Mouse (Mus musculus) cerebellum, adult 2 months (tissue): ENCODE results near the gene Mafg. TPM values are rescaled to one million over a fixed set of nuclear protein-coding genes. Genes with fewer than 3 reads are reported as not detected.
A peak's percentile ranks its signal among the peaks of the same experiment; 100 is the strongest.

Experiments
- DNase-seq, 2 experiments: peaks; one replicate each; pipeline ENCODE4 v3.0.0; 2021
- H3K27ac ChIP-seq: fragments of 200-500 bp; 2 replicates; pipeline ENCODE4 v1.5.1; 2012; ENCODE audit warnings: low read length, control low read depth, inconsistent platforms; ENCODE audit not compliant: insufficient read depth
- H3K27me3 ChIP-seq: fragments of 200-500 bp; 2 replicates; pipeline ENCODE4 v1.6.1; 2012; ENCODE audit warnings: inconsistent platforms, mild to moderate bottlenecking, low read length, moderate library complexity; ENCODE audit not compliant: control insufficient read depth, insufficient read depth
- H3K4me1 ChIP-seq: fragments of 200-500 bp; 2 replicates; pipeline ENCODE4 v1.6.1; 2011; ENCODE audit warnings: low read length; ENCODE audit not compliant: control insufficient read depth, insufficient read depth
- H3K4me3 ChIP-seq: fragments of 200-500 bp; replicated peaks from 2 replicates; pipeline ENCODE3; 2011; ENCODE audit warnings: mild to moderate bottlenecking, low read depth, low read length, control low read depth; ENCODE audit not compliant: insufficient read depth
- CTCF ChIP-seq: fragments of 200-500 bp; IDR thresholded peaks from 2 replicates; pipeline ENCODE4 v1.5.1; 2011; ENCODE audit warnings: low read depth, mild to moderate bottlenecking, control low read depth, low read length, moderate library complexity, borderline replicate concordance; ENCODE audit not compliant: insufficient read depth
- POLR2A ChIP-seq: fragments of 200-500 bp; IDR thresholded peaks from 2 replicates; pipeline ENCODE4 v1.6.1; 2011; ENCODE audit warnings: low read length, control low read depth, borderline replicate concordance; ENCODE audit not compliant: insufficient read depth
- WGBS: fragments of 180-500 bp; shearing (Covaris S2); methylation state at CpG from one replicate; pipeline ENCODE4 v1.1.7; 2018; 5-methylcytosine and 5-hydroxymethylcytosine counted together
- polyA plus RNA-seq: library from polyadenylated mRNA; depleted of rRNA; stranded (reverse); fragments of >200 nt; gene quantifications from 2 replicates; pipeline ENCODE4 v1.2.3, GENCODE M21; 2012

The Mafg gene
- polyA plus RNA-seq, 1 experiment: 65.3 TPM

DNA sequence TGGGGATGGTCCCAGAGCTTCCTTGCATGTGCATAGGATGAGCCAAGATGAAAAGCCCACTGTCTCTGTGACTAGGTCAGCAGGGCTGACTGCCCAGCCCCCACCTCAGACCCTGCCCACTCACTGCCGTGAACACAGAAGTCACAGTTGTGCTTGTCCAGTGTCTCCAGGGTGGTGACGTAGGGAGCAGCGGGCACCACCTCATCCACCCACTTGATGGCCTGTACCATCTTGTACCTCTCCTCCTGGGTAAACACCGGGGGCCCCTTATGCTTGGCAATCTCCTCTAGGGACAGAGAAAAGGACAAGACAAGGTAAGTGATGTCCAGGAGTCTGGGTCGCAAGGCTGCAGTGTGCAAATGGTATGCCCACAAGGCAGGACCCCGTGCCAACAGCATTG lies 18.2 kb downstream of the Mafg start:
- Histone ChIP-seq H3K27ac (no peak overlapping the region), H3K27me3 (no peaks in the 10 kb centered on the region), H3K4me3 (no peak overlapping the region), H3K4me1 (peaks cover 29% of the 10 kb centered on the region)
- no peak for TF ChIP-seq CTCF
- TF ChIP-seq POLR2A: no peak
- peak in 1 of 2 experiments; percentile 30 for DNase-seq
- WGBS: 71% methylated on average over 6 of the region's 6 CpGs

DNA sequence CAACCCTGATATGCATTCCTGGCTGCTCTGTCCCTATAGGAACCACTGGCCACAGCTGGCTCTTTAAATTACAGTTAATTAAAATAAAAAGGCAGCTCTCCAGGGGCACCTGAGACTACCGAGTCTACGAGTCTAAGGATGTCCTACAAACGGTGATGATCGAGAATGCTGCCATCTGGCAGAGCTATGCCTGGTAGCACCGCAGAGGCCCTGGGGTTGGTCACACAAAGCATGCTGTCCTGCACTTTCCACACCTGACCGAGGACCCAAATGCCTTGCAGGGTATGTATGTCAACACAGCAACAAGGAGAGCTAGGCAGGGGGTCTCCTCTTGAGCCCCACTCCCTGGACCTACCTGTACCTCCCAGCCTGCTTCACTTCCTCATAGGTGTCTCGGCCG lies 19.4 kb downstream of the Mafg start:
- no peak overlapping the region for H3K4me3 ChIP-seq
- no peak for TF ChIP-seq CTCF
- no peak for TF ChIP-seq POLR2A
- peak overlapping the region; percentile 44; the same call in 1 of the 2 replicates for H3K27ac ChIP-seq
- H3K4me1 ChIP-seq: peaks cover 32% of the 10 kb centered on the region
- WGBS: 19% methylated on average over 8 of the region's 8 CpGs
- peak in 1 of 2 experiments; percentile 44 for DNase-seq
- H3K27me3 ChIP-seq: no peaks in the 10 kb centered on the region

DNA sequence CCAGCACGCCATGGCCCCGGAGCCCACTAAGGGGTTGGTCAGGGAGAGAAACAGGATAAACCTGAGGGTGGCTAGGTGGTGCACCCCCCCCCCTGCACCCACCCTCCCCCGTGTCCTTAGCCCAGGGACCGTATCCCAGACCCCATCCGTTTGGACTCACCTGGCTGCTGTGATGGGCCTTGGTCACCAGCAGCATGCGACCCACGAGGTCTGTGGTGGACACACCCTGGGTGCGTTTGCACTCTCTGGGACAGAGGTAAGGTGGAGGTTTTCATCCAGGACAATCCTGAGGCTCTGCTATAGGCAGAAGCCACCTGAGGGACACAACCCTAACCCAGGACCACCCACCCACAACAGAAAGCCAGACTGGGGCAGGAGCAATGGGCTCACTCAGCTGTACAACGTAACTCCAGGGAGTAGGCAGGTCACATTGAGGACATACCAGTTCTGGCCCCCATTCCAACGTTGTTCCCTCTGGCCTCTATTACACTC lies 19.9 kb downstream of the Mafg start:
- WGBS: 38% methylated on average over 10 of the region's 10 CpGs
- Histone ChIP-seq H3K27me3 (no peaks in the 10 kb centered on the region), H3K27ac (peak overlapping the region; percentile 44; the same call in 1 of the 2 replicates), H3K4me3 (no peak overlapping the region), H3K4me1 (peaks cover 32% of the 10 kb centered on the region)
- TF ChIP-seq CTCF (no peak), POLR2A (no peak)
- DNase-seq: no peak

DNA sequence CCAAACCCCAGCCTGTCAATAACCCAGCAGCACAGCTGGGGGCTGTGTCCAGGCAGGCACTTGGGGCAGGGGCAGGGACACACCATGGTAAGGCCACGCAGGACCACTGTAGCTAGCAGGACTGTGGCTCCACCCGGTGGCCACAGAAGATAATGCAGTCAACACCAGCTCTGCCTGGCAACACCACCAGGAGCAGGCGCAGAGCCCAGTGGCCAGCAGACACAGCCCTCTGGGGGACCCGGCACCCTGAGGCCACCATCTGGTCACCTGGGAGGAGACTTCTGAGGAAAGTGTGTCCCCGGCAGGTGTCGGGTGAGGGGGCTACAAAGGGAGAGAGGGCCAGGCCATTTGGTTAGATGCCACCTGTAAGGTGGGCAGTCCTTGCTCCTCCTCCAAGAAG lies 20.6 kb downstream of the Mafg start:
- no peaks in the 10 kb centered on the region for H3K27me3 ChIP-seq
- peak overlapping the region; percentile 20; the same call in 1 of the 2 replicates for H3K27ac ChIP-seq
- no peak overlapping the region for H3K4me3 ChIP-seq
- 6% methylated on average over 6 of the region's 6 CpGs for WGBS
- TF ChIP-seq CTCF (peak; percentile 97), POLR2A (no peak)
- DNase-seq: peak; percentile 91 to 94
- H3K4me1 ChIP-seq: peaks cover 32% of the 10 kb centered on the region

DNA sequence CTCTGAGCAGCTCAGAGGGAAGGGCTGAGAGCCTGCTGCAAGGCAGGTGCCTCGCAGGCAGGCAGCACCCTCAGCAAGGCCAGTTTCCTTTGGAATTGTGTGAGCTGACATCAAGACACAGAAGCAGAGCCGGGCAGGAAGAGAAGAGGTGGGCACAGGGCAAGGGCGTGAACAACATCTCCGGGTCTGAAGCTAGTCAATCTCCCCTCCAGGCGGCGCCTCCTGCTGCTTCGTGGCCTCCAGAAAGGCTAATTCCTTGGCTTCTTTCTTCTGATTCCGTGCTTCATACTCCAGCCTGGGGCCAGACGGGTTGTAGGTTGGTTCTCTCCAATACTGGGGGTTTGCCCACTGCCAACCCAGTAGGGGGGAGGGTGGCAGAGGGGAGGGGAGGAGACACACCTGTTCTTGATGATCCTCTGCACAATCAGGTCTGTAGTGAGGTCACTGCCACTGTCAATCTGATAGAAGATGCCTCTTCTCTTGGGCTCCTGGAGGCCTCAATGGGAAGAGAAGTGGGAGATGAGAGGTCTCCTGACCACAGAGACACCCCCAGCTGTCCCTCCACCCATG lies 22.8 kb downstream of the Mafg start:
- Histone ChIP-seq H3K27ac (no peak overlapping the region), H3K4me1 (peaks cover 22% of the 10 kb centered on the region), H3K4me3 (no peak overlapping the region), H3K27me3 (no peaks in the 10 kb centered on the region)
- 61% methylated on average over 9 of the region's 9 CpGs for WGBS
- TF ChIP-seq POLR2A: no peak
- TF ChIP-seq CTCF: no peak
- peak in 1 of 2 experiments; percentile 16 for DNase-seq

DNA sequence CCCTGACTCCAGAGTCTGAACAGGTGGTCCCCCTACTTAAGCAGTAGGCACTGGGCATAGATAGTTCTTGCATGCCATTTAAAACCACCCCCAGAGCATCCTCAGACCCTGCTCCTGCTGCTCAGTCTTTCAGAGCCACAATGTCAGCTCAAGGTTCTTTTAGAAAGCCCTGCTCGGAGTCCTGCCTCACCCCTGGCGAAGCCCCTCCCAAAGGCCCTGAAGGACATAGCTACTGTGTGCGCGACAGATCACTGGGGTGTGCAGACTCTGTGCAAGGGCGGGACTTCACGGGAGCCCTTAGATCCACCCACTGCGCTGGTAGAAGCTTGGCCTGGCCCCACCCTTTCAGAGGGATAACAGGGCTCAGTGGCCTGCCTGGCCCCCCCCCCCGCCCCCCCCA lies 24.1 kb downstream of the Mafg start:
- 58% methylated on average over 8 of the region's 8 CpGs for WGBS
- no peaks in the 10 kb centered on the region for H3K27me3 ChIP-seq
- H3K4me3 ChIP-seq: no peak overlapping the region
- H3K27ac ChIP-seq: no peak overlapping the region
- DNase-seq: no peak
- H3K4me1 ChIP-seq: peaks cover 17% of the 10 kb centered on the region
- TF ChIP-seq POLR2A: no peak
- no peak for TF ChIP-seq CTCF

DNA sequence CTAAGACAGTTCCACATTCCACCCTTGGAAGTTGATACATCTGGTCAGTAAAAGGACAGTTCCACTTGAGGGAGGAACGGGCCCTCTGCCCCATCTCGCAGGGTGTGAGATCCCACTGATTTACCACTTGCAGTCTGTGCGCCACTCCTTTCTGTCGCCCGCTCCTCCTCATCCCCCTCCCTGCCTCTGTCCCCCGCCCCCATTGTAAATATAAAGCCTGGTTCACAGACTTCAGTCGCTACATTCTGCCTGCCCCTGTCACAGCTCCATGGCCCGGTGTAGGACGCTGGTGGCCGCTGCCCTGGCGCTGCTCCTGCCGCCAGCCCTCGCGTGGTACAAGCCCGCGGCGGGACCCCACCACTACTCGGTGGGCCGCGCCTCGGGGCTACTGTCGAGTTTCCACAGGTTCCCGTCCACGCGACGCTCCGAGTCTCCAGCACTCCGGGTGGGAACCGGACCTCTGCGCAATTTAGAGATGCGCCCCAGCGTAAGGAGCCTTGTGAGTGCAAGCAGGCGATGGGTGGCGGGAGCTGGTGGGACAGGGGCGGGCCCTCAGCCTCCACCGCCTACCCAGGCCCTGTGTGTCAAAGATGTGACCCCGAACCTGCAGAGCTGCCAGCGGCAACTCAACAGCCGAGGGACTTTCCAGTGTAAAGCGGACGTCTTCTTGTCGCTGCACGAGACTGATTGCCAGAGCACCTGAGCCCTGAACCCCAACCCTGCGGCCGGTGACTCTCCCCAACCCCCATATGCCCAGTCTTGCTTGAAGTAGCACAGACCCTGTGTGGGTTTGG lies 25.0 kb downstream of the Mafg start, which contains the start of gene Npb:
Gene Npb (plus strand): TSS at position 237 of the 794 bp plus-strand sequence.
- WGBS: 18% methylated on average over 45 of the region's 45 CpGs
- Histone ChIP-seq H3K27me3 (no peaks in the 10 kb centered on the region), H3K4me3 (no peak within 1 kb of the TSS)

More for the DNA sequence above, 25.0 kb downstream of the Mafg start, which contains the start of gene Npb:
- Histone ChIP-seq H3K27ac (no peak within 1 kb of the TSS), H3K4me1 (peaks cover 8% of the 10 kb centered on the region)
- TF ChIP-seq CTCF: no peak
- TF ChIP-seq POLR2A: no peak
- DNase-seq: peak in 1 of 2 experiments; percentile 21
